Mouse (Mus musculus): ENCODE data around the gene Rhebl1.

Gene Rhebl1

DNA sequence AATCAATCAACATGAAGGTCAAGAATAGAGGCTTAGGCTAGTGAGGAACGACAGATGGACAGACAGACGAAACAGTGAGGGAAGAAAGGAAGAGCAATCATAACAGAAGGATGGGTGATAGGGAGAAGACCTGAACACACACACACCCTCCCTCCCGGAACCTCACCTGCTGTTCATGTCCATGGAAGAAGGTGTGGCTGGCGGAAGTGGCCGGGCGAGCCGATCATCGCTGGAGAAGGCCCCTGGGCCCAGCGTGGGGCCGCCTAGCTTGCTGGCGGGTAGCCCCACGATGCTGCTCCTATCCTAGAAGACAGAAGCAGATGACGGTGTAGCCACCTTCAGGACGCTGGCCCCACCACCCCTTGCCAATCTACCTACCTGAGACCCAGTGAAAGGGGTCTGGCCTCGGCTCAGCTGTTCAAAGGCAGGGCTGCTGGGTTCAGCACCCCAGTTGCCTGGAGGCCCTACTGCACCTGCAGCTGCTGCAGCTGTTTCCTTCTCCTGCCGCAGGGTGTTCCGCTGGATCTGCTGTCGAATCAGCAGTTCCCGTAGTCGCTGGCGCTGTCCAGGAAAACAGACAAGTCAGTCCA lies 43.0 kb downstream of the Rhebl1 start:
- CTCF ChIA-PET, result interaction anchor here (0.7 kb wide), 1 partner anchor 14 kb away, joined by 5 read pairs; no protein-coding TSS in a partner anchor

DNA sequence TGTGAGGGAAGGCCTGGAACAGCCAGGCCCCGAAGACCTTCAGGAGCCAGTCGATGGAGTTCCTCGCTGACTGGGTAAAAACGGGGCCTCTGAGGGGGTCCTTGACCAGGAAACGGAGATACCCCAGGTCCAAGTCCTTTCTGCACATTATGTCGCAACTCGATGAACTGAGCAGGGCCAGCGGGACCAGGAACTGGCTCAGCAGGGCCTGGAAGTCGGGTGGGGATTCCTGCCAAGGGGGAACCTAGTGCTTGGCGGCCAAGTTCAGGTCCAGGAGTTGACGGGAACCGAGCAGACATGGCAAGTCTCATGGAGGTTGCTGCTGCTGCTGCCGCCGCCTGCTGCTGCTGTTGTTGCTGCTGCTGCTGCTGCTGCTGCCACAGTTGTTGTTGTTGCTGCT lies 43.7 kb downstream of the Rhebl1 start:
- CTCF ChIA-PET, result no interaction called here

DNA sequence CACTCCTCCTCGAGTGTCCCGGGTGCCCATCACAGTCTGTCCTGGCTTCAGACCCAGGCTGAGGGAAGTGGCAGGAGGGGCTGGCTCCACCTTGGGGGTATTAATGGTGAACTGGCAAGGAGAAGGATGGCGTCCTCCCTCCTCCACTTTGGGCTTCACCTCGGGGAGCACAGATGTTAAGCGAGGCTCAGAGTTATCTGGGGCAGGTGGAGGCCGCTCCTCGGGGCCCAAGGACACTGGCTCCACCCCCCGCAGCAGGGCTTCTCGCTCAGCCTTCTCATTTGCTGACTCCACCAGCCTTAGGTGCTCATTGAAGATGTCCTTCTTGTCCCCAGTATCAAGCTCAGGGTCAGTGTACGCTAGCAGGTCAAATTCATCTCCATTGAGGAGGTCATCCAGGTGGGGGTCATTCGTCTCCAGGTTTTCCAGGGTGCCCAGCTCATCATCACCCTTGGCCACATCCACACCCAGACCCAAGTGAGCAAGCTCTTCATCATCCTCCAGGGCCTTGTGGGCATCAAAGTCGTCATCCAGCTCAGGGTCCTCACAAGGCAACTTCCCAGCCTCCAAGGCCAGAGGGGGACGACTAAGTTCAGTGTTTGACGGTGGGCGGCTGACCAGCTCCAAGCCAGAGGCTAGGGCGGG lies 44.3 kb downstream of the Rhebl1 start:
- CTCF ChIA-PET, result interaction anchor here (0.6 to 1.0 kb wide), 2 partner anchors 18 to 61 kb away, joined by 3 to 5 read pairs; no protein-coding TSS in a partner anchor

DNA sequence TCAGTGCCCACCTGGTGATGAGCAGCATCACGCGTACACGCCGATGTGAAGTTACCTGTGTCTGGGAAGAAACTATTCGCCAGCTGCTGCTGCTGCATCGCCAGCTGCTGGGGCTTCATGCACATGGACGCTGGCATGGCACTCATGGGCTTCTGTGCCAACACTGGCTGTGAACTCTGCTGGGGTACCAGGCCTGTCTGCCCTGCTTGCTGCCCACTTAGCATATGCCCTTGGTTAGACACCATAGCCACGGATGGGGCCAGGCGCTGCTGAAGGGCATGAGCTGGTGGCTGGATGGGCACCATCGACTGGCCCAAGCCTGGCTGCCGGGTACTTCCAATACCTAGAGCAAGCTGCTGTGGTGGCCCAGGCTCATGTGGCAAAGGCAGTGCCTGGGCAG lies 45.2 kb downstream of the Rhebl1 start:
- CTCF ChIA-PET, result interaction anchor here (0.6 to 1.0 kb wide), 2 partner anchors 19 to 62 kb away, joined by 3 to 5 read pairs; no protein-coding TSS in a partner anchor

DNA sequence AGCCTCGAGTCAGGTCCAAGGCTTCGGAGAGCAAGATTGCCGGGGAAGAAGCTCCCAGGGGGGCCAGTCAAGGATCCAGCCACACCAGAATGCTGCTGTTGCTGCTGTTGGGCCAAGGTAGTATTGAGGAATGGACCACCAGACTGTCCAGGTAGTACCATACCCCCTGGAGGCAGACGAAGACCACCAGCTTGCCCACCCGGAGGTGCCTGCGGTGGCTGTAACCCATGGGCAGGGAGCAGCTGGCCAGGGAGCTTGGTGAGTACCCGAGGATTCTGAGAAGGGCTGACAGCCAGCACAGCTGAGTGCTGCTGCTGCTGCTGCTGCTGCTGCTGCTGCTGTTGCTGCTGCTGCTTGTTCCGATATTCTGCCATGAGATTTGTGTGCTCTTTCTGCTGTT lies 48.2 kb downstream of the Rhebl1 start:
- CTCF ChIA-PET, result no interaction called here

DNA sequence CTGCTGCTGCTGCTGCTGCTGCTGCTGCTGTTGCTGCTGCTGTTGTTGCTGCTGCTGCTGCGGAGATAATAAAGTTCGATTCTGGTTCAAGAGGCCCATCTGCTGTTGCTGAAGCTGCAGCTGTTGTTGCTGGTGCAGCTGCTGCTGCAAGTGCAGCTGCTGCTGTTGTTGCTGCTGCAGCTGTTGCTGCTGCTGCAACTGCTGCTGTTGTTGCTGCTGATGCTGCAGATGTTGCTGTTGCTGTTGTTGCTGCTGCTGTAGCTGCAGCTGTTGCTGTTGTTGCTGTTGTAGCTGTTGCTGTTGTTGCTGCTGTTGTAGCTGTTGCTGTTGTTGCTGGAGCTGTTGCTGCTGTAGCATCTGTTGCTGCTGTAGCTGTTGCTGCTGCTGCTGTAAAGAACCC lies 49.2 kb downstream of the Rhebl1 start:
- CTCF ChIA-PET, result no interaction called here

DNA sequence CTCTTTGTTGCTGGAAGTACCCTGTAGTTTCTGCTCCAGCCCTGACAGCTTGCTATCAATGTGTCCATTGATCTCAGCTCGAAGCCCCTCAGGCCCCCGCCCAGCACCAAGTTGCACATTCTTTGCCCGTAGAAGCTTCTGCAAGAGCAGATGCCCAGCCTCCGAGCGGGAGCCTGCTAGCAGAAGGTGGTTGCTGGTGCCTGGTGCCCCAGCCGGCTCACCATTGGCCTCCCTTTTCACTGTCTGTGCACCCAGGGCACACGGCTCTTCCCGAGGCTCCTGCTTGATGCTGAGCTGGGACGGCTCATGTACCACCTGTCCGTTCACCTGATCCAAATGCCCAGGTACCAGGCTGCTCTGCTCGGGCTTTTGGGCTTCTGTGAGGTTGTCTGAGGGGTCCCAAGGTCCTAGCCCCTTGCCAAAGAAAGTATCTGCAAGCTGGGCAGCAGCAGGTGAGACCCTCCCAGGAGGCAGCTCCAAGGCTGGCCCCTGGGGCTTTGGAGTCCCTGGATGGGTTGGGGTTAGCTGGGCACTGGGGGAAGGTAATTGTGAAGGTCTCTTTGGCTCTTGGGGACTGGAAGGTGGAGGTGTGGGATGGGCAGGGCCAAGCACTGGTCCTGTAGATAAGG lies 50.6 kb downstream of the Rhebl1 start:
- CTCF ChIA-PET, result no interaction called here

DNA sequence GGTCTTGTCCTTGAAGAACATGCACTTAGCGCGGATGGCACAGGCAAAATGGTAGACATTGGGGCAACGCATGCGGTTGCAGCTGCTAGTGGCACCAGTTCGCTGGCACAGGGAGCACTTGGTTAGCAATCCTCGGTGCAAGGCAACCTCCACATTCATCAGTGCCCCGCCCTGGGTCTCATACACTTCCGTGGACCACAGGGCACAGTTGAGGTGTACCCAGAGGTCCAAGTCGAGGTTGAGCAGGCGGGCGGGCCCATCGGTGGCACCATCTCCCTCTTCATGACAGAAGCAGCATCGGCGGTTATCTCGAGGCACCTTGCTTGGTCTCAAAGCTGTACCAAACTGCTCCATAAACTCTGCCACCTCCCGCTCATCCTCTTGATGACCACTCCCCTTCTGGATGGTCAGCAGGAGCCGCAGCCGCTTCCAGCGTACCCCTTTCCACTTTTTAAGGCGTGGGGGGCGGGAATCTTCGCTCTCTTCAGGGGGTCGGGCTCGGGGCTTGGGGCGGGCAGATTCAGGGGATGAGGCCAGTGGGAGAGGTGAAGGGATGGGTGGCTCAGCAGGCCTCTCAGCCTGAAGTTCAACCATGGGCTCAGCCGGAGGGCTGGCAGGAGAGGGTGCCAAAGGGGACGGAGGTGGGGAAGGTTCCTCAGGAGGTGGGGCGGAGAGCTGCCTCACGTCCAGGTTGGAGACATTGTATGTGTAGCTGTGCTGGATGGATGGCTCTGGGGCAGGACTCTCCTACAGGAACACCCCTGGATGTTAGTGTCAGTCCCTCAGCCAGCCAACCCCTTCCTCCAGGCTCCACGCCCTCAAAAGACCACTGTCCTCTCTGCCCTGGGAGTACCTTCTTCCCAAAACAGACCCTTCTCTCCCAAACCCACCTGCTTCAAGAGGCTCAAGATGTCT lies 54.4 kb downstream of the Rhebl1 start:
- CTCF ChIA-PET, result no interaction called here

DNA sequence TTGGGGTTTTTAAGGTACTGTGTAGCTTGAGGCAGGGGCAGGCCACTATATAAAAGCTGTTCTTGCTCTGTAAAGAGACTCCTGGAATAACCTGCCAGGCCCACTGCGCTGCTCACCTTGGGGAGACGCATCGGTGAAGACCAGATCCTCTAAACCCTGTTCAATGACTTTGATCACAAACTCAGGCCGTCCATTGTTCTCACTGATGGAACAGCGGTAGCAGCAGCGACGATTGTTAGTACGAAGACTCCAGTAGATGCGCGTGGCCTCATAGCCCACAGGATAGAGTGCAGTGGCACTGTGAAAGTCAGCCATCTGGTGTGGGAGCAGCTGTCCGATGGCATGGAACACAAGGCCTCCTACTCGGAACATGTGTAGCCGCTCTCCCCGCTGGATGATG lies 55.2 kb downstream of the Rhebl1 start:
- CTCF ChIA-PET, result no interaction called here

DNA sequence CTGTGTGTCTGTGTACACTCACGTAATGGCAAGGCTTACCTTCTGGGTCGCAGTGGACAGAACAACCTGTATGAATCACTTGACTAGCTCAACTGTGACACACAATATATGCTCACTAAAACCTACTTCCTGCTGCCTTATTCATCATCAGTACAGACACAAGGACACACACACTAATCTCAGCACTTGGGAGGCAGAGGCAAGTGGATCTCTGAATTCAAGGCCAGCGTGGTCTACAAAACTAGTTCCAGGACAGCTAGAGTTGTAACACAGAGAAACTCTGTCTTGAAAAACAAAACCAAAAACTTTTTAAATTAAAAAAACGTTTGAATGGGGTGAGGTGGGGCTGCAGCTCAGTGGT lies 56.6 kb downstream of the Rhebl1 start:
- CTCF ChIA-PET, result interaction anchor here (0.5 kb wide), 1 partner anchor 275 kb away, joined by 3 read pairs; no protein-coding TSS in a partner anchor

DNA sequence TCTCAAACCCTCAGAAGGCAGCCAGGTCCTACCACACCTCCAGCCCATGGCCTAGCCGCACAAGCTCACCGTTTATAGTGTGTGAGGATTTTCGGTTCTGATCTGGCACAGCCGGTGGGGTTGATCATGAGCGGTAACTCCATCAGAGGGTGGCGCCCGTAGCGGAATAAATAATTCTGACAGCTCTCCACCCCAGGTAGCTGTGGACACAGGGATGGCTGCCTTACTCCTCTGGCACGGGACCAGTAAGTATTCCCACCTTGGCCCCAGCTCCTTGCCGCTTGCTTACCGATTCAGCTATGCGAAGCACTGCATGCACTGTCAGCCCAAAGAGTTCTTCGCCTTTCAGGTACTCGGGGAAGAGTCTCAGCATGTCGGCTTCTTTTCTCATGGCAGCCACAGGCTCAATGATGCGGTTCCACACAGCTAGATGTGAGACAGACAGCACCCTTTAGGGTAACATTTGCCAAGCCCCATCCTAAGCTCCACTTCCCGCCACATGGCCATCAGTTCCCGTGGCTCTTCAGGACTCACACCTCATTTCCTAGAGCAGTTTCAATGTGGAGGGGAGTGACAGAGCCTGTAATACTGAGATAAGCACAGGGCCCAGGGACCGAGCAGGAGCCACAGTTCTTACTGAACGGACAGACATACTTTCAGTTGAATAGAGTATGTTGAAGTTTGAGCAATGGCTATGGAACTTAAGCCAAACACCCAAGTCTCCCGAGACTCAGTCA lies 57.2 kb downstream of the Rhebl1 start:
- CTCF ChIA-PET, result interaction anchor here (0.6 to 0.8 kb wide), 2 partner anchors 15 to 35 kb away, joined by 5 to 10 read pairs; no protein-coding TSS in a partner anchor

DNA sequence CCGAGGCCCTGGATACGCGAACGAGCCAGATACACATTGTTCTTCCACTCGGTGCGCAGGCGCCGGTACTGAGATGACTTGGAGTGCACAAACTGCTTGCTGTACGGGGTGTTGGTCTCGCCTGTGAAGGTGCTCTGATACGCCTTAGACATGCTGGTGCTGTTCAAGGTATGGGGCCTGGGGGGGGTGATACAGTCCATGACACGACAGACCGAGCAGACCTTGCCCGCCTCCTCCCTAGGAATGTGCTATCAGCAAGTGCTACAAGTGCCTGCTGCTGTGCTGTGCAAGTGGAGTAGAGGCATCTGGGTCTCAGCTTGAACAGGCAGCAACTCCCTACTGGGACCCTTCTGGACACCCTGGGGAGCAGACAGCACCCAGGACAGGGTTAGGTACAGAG lies 59.0 kb downstream of the Rhebl1 start:
- CTCF ChIA-PET, result no interaction called here

DNA sequence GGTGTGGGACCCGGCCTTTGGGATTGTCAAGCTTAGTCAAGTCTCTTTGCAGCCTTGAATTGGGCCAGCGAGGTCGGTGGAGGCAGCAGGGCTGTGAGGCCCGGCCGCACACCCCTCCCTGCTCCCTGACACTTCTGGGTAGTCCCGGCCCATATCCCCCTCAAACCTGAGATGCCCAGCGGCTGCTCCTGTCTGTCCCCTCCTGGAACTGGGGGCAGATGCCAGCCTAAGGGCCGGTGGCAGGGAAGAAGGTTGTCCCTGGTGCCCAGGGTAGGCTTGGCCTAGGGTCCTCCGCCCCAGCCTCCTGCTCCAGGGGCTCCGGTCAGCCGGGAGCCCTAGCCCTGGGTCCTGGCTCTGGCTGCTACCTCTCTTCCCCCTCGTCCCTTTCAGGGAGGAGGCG lies 60.3 kb downstream of the Rhebl1 start:
- CTCF ChIA-PET, result no interaction called here

DNA sequence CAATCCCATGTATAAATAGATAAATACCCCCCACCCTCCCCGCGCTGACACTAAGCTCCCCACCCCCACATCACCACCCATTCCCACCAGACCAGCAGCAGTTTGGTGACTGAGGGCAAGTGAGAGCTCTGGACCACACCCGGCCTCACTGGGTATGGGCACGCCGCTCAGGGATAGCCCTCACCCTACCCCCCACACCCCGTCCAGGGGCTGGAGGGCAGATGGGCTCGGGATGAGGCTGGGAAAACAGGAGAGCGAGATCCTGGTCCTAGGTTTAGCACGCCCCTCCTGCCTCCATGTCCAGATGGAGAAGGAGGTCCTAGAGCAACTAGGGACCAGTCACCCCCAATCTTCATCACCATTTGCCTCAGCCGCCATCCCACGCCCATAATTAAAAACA lies 61.1 kb downstream of the Rhebl1 start:
- CTCF ChIA-PET, result interaction anchor here (0.8 kb wide), 1 partner anchor 33 kb away, joined by 4 read pairs; no protein-coding TSS in a partner anchor

DNA sequence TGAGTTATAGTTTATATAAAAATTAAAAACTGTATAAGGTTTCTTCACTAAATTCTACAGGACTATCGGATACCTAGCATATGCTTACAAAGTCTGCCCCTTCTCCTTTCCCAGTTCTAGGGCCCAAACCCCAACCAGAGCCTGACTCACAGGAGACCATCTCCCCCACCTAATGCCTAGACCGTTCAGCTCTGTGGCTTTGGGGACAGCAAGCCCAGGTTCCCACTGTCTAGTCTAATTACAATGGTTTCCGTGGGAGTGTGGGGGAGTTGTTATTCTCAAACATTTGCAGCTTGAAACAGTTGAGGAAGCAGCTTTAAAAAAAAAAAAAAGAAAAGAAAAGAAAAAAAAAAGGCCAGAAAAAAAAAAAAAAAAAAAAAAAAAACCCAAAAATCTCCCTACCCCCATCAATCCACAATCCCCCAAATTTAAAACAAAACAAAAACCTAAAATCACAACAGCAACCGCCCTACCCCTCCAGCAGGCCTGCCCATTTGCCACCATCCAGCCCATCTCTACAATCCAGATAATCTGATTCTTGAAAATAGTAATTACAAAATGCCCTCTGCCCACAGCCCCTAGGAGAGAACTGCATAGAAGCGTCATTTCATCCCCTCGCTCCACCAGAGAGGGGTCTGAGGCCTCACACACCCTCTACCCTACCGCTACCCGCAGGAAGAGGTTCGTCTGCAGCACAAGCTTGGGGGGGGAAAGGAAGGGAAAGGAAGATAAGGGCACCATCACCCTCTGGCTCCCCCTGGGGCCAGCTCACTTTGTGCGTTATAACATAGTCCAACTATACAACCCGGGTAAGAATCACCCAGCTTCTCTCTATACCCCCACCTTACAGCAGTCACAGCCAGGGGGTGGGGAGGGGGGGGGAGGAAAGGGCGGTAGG lies 61.9 kb downstream of the Rhebl1 start:
- CTCF ChIA-PET, result interaction anchor here (0.6 to 0.8 kb wide), 2 partner anchors 34 to 151 kb away, joined by 4 to 7 read pairs; no protein-coding TSS in a partner anchor

DNA sequence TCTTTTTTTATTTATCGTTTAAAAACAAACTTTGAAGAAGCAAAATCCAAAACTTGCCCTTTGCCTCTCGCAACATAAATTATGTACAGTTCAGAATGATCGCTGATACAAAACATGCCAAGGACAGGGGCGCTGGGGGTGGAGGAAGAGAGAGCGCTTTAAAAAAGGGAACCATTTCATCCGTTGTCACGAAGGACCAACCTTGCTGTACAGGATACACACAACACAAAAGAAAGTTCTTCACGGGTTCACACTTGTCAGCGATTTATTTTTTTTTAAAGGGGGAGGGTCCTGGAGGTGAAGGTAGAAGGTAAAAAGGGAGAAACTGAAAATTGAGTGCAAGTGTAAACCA lies 62.7 kb downstream of the Rhebl1 start:
- CTCF ChIA-PET, result no interaction called here

DNA sequence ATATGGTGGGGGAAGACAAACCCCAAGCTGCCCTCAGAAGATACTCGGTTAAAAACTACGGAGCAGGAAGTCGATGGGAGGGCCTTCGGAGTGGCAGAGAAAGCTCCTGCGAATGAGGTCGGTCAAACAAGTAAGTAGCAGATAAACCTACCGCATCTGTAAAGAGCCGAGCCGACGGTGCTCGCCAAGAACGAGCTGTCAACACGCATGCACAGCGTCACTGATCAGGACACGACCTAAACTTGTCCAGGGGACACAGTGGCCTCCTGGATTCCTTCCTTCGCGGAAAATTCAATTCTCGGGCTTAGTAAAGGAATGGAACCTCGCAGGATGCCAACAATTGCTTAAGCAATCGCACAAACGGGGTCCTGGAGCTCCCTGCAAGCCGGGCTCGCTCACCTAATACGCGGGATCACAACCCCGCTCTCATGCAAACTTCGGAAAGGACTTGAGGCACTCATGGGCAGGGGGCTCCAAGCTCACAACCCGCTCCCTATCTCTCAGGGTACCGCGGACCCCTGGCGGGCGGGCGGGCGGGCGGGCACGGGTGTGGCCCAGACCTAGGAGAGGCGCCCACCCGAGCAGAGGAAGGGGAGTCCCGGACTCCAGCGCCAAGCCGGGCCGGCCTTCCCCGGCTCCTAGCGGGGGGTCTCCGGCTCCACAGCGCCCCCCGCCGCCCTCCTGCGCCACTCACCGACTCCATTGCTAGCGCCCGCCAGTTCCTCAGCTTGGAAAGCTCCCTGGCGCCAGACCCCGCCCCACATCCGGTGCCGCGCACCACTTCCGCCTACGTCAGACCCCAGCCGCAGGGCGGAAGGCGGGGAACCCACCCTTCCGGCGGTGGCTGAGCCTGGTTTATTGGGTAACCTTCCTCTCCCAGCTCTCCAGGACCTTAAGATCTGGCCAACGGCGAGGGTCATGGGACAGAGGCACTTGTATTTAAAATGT lies 63.3 kb downstream of the Rhebl1 start, which contains the start of gene Prkag1:
Gene Prkag1, minus strand, starts transcription at position 786 of the 948 bp plus-strand sequence.
- CTCF ChIA-PET, result interaction anchor here (1.5 kb wide), 1 partner anchor 22 kb away, joined by 3 read pairs; the partner anchor contains the start of gene Ddn
